Mouse (Mus musculus): Measurements from ENCODE around the gene Park7.
"Not testable (repeated sequence)": the region's sequence is repeated elsewhere in the genome, so short reads cannot be mapped to it uniquely, and the experiment has no call there.

GRCm38 (mm10) chr4:150908512-150908911 lies 5.7 kb downstream of the Park7 start:
- TF ChIP-seq POLR2A, EP300 (IDR thresholded peaks at IDR 0.05; ENCODE audit: insufficient read depth, low read depth, low read length): not testable (repeated sequence)
- TF ChIP-seq CTCF (IDR thresholded peaks at IDR 0.05): peak; percentile 39
